Mouse (Mus musculus): ENCODE measurements at regions not wholly inside any gene's neighbourhood (a gene's known extent, or its start where the extent isn't known, plus 50 kb on each side); places are given as distances from the start of the nearest gene placed in this dataset.

DNA sequence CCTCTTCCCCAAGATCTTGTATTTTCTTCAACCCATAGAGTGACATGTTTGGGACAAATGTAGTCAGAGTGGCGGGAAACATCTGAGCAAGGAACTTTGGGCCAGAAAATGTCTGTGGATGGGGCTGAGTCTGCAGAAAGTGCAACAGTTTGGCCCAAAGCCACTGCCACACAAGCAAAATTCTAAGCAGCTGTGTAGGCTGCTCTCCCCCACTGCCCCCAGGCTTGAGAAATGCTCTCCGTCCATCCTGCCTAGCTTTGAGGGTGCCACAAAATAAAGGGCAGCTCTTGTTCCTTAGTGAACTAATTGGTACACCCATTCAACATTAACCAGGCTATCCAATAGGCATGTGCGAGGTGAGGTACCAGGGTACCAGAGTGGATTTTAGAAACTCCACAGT is 205.2 kb upstream of the Kbtbd8 start:
- DNase-seq (ENCODE audit: low read depth, low spot score): no peak

DNA sequence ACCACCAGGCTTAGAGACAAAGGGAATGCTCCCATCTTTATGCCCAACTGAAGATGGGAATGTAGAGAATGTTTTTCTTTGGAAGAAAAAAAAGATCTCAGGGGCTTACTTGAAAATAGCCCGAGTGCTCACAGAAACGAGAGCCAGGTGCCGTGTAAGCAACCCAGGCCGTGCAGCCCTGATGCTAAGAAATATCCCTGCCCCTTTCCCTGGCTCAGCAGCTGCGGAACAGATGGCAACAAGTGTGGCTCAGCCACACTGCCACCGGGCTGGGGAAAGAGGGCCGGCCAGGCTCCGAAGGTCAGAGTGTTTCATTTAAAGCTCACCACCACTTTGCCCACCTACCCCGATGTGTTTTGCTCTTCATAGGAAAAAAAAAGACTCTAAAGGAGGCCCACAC is 205.7 kb upstream of the Kbtbd8 start:
- no peak for DNase-seq (ENCODE audit: low read depth, low spot score)

DNA sequence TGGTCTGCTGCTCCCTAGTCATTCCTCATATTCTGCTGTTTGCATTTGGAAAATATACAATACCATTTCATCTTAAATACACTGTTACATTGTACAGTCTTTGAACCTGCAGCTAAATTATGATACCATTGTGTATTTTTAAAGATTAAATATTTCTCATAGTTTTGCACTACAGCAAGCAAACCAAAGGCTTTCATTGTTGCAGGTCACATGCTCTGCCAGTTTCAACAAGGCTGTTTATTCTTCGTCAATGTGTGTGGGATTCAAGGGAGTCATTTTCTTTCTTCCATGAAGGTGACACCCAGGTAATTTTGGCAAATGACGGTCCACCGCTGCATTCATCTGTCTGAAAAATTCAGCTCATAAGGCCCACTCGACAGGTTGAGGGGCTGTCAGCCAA is 200.9 kb upstream of the Lrig1 start:
- DNase-seq (ENCODE audit: low read depth, low spot score): no peak

DNA sequence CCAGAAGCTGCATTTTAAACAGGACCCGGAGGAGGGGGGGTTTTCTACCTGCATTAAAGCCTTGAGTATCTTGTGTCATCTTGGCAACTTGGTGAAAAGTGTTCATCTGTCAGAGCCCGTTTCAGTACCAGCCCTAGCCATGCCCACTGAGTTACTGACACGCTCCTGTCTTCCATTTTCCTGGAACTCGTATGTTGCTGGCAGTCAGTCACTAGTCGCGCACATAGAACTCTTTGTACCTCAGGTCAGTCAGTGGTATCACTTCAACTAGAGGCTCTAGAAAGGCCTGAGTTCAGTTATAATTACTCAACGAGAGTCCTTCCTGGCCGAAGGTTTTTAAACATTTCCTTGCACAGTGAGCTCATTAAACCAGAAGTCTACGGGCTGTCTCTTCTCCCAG is 198.9 kb upstream of the Lrig1 start:
- no peak for DNase-seq (ENCODE audit: low read depth, low spot score)

DNA sequence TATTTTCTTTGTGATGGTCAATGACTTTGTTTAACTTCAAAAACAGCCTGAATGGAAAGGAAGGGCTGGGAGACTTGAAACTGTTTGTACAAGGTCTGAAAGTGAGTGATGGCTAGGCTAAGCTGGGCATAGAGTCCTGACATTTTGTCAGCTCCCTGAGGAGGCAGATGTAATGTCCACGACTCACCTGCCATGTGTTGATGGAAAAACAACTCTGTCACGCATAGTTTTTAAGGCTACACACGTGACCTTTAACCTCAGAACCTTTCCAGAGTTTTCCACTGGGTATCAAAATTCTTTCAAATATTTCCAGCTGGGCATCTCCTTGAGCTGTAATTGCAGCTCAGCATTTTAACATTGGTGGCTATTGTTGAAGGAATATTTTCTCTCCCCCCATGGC is 190.2 kb upstream of the Lrig1 start:
- no peak for DNase-seq (ENCODE audit: low read depth, low spot score)

DNA sequence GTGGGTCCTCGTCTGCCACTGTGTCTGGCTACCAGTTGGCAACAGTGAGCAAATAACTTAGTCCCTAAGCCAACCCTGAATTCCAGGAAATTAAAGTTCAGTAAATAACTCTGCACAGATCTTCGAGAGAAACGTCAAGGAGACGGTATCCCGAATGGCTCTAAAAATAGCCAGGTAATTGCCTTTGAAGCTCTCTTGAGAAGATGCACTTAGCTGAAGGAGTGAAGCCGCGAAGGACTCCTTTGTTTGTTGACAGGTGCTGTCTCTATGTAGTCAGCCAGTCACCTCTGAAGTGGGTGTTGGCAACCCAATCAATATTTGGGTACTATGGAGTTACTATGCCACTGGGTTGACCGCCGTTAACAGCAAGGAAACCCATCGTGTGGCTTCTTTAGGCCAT is 189.3 kb upstream of the Lrig1 start:
- DNase-seq (ENCODE audit: low read depth, low spot score): no peak

DNA sequence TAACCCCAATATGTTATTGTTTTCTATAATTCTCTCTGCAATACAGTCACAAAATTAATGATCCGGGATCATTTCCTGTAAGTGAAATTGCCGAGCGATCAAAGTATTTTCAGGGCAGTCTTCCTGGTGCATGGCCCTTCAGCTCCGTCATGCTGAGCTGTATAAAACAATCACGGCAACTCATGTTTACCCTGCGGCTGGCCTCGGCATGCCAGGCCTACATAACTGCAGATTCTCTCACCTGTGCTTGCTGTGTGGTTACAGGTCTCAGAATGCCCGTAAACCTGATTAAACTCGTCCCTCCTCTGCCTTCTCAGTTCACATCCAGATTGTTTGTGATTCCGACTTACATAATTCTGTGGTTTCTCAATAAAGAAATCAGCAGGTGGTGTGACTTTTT is 181.2 kb upstream of the Lrig1 start:
- no peak for DNase-seq (ENCODE audit: low read depth, low spot score)

DNA sequence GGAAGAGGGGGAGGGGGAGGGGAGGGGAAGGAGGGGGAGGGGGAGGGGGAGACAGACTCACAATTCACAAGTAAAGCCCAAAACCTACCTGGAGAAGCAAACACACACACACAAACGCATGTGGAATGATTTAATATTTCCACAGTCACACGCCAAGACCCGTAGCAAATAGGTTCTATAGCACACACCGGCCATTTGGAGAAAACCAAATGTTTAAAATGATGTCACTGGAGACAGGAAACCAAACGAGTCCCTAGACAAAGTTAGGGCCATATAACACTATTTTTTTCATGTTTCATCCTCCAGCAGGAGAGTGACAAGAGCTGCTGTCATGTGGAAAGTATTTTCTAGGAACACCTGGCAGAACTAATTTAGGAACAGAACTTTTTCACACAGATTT is 175.9 kb upstream of the Lrig1 start:
- DNase-seq (ENCODE audit: low read depth, low spot score): no peak

DNA sequence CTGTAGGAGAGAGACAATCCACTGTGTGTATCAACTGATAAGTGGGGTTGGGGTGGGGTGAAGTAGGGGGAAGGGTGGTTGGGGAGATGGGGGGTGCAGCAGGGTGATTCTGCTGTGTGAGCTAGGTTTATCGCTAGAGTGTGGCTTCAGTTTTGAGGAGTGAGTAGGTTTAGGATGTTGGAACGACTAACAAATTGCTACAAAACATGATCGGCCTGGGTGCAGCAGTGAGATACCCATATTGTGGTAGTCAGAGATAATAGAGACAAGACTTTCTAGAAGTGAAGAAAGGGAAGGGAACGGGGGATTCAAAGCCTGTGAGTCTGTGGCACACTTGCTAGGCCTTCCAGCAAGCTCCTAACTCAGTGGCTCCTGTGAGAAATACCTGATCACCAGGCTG is 175.1 kb upstream of the Lrig1 start:
- no peak for DNase-seq (ENCODE audit: low read depth, low spot score)

DNA sequence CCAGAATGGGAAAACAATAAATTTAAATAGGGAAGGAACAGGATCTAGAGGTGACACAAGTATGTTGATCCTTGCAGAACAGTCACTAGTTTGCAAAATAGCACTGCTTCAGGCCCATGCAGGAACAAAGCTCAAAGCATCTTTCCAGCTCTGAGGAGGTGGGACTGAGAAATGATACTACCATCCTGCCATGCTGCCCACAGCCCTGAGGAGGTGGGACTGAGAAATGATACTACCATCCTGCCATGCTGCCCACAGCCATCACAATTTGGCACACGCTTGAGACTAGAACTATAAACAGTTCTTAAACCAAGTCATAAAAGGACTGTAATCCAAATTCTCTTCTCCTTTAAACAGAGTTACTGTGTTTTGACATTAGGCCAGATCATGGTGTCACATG is 174.5 kb upstream of the Lrig1 start:
- no peak for DNase-seq (ENCODE audit: low read depth, low spot score)

DNA sequence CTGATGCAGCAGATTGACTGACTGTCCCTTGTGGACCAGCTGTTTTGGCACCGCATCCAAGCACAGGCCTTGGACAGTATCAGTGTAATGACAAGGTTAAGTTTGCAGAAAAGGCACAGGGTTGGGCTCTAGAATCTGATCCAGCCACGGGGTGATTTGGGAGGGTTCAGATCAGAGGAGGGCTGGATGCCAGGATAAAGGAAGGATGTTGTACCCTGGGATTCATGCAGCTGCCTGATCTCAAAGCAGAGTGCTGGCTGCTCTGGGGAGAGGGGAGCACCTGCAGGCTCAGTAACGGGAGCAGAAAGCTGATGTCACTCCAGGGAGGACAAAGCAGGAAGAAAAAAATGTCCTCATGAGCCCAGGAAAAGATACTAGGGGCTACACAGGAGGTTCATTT is 168.0 kb upstream of the Lrig1 start:
- peak; percentile 4 for DNase-seq (ENCODE audit: low read depth, low spot score)

DNA sequence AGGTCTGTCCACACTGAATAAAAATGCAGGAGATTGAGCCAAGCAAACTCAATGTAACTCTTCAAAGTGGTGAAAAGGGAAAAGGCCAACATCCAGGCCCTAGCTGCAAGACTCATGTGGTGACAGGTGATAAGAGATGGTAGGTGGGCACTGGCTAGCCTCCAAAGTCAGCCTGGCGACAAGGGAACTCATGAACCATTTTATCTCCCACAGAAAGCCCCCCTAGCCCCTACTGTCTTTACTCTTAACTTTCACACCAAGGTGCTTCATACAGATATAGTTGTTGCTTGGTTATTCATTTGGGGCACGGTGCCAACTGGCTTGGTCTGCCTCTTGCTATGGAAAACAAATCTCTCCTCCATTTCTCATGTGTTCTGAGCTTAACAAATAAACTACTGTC is 165.5 kb upstream of the Lrig1 start:
- DNase-seq (ENCODE audit: low read depth, low spot score): no peak

DNA sequence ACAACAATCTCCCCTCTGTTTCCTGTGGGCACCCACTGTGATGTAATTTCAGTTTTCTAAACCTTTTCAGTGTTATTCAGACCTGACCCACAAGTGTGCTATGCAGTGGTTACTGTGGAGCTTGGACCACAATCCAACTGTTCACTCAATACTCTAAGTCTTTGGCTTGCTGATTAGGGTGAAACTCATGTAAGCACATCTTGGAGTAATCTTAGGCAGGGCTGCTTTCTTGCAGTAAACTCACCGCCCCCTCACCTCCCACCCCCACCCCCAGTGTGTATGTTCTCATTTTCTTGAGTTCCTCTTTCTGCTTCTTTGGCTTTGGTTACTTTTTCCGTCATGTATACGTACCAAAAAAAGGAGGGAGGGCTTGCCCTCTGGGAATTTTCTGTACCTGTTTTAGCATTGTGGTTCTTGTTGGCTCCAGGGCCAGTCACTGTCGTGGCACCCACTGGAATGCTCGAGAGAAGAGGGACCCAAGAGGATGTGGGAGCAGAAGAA is 158.2 kb upstream of the Lrig1 start:
- no peak for DNase-seq (ENCODE audit: low read depth, low spot score)

DNA sequence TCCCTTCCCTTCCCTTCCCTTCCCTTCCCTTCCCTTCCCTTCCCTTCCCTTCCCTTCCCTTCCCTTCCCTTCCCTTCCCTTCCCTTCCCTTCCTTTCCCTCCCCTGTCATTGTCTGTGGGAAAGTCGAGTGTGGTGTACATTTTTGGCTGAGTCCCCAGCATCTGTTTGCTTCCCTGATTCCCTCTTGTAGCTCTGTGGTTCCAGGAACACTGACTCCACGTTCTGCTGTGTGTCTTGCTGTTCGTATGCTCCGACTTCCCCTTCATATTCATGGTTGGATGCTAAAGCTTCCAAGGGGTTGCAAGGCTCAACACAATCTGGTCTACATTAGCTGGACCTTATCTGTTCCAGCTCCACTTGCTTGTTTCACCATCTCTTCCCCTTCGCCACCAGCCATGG is 150.2 kb upstream of the Lrig1 start:
- DNase-seq (ENCODE audit: low read depth, low spot score): no peak

DNA sequence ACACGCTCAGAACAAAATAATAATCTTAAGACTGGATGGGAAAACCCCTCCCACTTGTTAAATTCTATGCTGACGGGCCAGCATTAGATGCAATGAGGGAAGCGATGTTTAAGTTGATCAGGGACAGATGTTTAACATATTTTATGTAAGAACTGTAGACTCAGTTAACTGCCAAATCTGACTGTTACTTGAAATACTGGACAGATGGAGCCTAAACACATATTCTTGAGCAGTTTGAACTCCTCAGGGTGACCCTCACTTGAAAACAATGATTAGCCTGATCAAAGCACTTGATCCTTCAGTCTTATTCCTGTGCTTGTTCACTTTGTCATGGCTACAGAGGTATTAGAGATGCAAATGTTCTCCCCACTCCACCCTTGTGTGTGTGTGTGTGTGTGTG is 149.6 kb upstream of the Lrig1 start:
- no peak for DNase-seq (ENCODE audit: low read depth, low spot score)

DNA sequence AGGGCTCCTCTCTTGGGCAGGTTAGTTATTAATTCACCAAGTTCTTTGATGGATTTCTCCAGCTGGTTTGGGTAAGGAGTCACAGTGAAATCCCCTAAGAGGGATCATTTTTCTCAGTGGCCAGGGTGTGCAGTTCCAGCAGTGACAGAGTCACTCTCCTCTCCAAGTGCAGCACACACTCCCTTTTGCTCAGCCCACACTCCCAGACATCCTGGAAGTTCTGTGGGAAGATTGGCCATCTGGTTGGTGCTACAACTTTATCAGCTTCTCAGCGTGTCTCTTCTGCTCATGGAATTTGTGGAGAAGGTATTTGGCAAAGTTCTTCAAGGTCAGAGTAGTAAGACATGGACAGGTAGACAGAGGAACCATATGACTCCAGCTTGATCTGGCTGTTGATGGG is 148.5 kb upstream of the Lrig1 start:
- no peak for DNase-seq (ENCODE audit: low read depth, low spot score)

DNA sequence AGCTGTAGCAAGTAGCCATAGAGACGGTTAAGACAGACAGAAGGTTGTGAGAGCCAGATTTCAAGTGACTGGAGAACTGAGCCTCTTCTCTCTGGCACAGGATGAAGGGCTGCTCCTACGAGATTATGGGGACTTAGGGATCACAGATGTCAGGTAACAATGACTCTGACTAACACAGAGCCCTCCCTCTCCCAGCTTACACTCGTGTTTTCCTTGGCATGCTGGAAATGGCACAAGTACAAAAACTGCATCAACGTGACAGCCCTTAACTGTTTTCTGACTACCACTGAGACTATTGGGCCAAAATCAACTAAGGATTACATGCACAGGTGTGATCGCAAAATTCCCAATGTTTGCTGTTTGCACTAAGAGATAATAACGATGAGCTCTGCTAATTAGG is 145.9 kb upstream of the Lrig1 start:
- DNase-seq (ENCODE audit: low read depth, low spot score): no peak

DNA sequence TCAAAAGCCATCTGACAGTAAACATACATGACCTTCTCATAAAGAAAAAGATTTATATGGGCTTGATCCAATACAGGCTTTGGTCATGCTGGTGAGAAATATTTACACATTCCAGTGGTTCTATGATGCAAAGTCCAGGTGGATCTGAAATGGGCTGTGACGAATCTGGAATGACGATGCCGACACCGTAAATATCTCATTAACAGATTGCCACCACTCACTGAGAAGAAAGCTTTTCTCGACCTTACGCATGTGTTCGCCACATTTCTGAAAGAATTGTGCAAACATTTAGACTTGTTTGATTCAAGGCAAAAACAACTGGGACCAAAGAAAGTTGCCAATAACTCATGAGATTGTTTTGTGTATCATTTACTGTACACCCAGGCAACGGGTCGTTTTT is 142.9 kb upstream of the Lrig1 start:
- DNase-seq (ENCODE audit: low read depth, low spot score): no peak

DNA sequence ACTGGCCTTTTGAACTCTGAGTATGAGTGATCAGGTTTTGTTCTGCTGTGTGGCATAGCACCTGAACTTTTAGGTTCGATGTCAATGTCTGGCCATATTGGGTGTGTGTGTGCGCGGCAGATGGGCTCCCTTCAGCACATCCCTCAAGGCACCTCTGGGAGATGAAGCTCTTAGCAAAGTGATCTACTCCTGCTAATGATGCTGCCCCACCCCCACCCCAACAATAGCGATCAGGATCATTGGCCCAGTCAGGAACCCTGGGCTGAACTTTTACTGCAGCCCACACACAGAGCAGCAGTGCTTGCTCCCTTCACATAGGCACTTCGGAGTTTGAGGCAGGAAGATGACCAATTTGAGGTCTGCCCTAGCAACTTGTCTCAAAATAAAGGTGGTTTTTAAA is 141.9 kb upstream of the Lrig1 start:
- no peak for DNase-seq (ENCODE audit: low read depth, low spot score)

DNA sequence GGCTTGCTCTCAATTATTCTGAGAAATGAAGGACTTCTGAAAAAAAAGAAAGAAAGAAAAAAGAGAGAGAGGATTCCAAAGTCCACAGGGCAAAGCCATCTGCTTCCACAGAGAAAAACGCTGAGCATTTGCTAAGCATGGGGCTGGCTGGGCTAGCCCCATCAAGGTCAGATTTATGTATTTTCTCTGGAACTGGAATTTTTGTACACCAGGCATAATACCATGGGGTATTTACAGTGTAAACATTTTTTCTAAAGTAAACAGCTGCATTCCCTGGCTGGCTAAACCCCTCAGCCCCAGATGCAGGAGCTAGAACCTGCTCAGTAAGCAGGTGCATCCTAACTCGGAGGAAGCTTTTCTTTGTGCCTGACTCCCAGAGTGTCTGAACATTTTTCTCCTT is 135.8 kb upstream of the Lrig1 start:
- DNase-seq (ENCODE audit: low read depth, low spot score): no peak

DNA sequence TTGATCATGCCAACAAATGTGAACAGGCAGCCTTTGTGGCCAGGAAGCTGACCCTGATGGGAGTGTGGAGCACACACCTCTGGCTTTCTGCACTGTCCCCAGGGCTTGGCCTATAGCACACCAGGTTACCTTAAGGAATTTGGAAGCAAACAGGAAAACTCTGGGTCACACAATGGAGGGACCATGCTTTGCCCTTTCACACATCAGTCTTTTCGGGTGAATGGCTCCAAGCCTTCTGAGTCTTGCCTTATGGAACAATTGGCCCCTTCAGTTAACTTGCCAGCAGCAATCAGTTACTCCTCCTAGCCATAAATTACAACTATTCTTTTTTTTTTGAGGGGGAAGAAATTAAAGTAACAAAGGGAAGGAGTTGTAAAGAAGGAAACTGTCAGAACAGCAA is 134.6 kb upstream of the Lrig1 start:
- DNase-seq (ENCODE audit: low read depth, low spot score): no peak

DNA sequence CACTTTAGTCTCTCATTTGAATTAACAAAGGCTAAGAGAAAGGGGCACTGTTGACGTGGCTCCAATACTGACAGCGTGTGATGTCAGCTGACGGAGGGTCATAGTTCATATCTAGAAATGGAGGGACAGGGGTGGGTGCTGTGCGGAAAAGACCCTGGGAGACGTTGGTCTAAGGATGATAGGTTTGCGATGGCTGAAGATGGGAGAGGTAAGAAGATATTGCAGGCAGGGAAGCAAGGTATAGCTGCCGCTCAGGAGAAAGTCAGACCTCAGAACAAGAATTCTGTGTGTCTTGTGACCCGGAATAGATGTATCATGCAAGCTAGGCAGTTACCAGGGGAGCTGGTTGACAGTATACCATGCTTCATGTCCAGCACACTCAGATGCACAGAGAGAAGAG is 130.8 kb upstream of the Lrig1 start:
- DNase-seq (ENCODE audit: low read depth, low spot score): no peak

DNA sequence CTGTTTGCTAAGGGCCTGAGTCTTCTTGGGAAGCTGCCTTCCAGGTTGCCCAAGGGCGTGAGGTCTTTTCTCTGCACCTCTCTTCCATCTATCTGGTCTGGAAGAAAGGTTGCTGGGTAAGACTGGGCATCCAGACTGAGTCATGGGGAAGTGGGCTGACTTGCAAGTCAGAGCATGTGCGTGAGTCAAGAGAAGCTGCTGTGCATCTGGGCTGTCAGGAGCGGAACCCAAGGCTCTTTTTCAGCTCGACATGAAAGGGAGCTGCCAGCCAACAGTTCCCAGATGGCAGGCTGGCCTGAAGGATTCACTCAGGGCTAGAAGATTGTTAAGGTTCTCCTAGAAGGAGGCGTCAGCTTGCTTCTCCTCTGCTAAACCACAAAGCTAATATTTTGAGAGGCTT is 129.3 kb upstream of the Lrig1 start:
- DNase-seq (ENCODE audit: low read depth, low spot score): no peak

DNA sequence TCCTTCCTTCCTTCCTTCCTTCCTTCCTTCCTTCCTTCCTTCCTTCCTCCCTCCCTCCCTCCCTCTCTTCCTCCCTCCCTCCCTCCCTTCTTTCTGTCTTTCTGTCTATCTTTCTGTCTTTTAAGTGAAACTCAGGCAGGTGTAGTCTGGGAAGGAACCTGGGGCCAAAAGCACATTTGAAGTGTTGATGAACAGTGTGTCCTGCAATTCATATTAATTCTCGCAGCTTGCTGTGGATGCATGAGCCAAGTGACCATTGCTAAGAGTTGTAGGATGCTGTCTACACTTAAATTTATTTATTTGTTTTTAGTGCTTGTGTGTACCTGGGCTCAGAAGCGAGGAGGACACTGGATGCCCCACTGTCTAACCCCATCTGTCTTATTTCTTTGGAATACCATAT is 126.7 kb upstream of the Lrig1 start:
- DNase-seq (ENCODE audit: low read depth, low spot score): peak; percentile 91

DNA sequence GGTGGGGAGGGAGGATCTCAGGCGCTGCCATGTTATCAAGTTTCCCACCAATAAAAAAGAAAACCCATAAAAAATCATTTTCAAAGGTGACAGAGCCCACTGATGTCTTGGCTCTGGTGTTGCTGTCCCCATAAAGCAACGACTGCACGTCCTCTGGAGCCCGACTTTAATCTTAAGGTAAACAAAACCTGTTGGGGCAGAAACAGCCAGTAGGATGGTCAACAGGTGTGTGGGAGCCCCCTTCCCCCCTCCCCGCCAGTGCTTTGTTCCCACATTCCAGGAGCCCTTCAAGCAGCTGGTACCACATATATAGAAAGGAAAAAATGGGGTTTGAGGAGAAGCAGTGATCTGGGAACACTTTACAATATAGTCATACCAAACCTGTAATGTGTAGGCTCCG is 118.3 kb upstream of the Lrig1 start:
- DNase-seq (ENCODE audit: low read depth, low spot score): no peak
